Mouse (Mus musculus) layer of hippocampus, adult 11-12 months (tissue): ENCODE data around the gene Atxn1.

Experiments
- DNase-seq: peaks from one replicate; pipeline ENCODE4 v3.0.0; 2022; ENCODE audit warnings: low spot score

Gene Atxn1

DNA sequence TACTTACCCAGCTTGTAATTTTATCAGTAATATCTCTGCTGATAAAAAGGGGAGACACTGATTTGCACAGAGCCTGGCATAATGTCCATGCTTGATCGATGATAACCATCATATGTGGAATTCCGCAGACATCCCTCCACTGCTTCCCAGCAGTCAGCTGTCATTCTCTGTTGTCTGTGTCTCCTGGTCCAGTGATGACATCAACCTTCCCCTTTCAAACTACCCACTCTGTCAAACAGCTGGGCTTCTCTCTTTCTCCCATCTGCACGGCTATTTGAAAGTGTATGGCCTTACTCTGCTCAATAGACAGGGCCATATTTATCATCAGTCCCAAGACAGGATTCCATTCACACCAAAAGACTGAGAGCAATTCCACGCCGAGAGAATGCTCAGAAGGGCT, 387.4 kb downstream of the Atxn1 start:
- DNase-seq = no peak

DNA sequence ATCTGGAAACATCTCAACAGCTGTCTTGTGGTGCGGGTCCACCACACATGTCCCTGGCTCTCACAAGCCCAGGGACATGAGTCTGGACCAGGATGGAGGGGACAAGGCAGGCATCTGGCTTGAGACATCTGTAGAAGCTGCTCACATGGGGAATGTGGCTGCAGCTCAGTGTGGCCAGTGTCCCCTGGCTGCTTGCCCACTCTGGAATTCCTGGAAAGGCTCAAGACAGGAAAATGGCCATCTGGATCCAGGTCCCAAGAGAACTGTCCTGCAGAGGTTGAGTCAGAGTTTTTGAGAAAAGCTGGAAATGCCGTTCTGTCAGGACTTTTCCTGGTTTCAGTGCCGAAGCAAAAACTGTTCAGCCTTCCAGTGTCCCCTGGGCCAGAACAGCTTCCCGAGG, 388.6 kb downstream of the Atxn1 start:
- no peak for DNase-seq

DNA sequence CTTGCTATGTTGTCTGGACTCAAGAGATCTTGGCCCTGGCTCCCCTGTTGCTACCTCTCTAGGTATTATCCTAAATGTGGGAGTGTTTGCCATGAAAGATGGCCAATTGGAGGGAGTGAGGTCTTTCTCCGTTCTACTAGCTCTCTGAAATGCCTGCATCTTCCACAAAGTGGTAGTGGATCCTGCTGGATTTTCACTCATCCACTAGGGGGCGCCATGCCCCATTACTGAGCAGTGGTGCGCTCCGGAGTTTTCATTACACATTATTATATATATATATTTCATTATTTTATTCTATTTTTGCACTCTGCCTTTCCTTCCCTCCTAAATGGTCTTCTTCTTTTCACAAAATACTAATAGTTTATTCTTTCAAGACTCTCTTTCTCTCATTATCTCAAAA, 392.0 kb downstream of the Atxn1 start:
- peak; percentile 59 for DNase-seq

DNA sequence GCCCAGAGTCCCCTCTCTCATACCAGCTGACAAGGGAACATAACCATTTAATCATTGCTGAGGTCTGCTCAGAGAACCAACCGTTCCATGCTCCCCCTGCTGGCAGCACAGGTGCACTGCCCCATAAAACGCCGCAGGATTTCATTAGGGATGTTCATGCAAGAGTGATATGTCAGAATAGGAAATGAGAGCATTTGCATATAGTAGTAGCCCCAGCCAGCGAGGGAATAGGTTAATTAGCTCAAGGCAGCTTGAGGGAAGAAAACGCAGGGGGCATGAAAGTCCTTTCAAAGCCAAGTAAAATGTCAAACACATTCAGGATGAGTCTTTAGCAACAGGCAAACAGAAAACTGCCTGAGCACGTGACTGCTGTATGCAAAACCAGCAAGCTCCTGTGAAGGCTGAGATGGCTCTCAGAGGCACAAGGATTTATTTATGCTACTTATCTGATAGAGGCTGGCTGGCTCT, 393.0 kb downstream of the Atxn1 start:
- peak; percentile 90 for DNase-seq

DNA sequence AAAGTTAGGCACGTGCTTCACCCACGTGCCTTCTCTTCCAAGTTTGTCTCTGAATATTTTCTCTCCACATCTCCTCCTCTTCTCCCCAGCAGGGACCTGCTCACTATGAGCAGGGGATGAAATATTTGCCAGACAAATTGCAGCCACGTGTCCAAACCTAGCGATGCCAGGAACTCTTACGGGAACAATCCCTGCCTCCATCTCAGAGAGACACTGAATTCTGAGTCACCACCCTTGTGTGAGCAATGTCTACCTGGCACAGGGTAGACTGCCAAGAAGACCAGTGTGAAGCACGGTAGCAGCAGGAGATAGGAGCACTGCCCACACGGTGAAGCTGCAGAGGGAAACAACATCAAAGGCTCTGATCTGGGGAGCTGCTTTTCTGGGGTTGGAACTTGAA, 394.9 kb downstream of the Atxn1 start:
- DNase-seq = no peak

DNA sequence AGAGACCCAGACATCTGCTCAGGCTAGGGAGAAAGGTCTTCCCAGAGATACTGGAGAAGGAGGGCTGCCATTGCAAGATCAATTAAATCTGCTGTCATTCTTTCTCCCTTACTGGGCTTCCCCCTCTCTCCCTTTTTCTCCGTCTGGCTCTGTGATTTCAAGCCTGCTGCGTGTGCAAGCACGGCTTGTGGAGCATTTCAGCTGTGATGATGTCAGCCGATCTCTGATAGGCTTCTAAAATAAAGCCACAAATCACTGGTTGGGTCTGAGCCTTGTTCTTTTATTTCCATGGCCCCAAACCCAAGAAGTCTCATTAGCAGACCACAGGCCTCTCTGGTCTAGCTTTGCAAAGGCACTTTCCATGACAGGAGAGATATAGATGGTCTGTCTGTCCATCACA, 399.9 kb downstream of the Atxn1 start:
- DNase-seq = no peak

DNA sequence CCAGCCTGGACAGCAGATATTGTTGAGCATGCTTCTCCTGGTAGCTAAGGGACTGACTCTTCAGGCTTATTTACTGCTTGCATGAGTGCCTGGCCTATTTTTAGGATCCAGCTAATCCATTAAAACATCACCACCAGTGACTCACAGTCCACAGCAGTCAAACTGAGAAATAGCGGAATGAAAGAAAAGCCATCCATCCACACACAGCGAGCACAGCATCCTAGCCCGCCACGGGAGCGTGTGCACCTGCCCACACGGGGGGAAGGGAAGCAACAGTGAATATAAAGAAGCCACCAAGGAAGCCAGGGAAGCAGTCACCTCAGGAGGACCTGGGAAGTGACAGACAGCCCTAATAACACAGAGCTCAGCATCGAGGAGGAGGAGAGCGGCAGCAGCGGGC, 402.8 kb downstream of the Atxn1 start:
- DNase-seq = no peak

DNA sequence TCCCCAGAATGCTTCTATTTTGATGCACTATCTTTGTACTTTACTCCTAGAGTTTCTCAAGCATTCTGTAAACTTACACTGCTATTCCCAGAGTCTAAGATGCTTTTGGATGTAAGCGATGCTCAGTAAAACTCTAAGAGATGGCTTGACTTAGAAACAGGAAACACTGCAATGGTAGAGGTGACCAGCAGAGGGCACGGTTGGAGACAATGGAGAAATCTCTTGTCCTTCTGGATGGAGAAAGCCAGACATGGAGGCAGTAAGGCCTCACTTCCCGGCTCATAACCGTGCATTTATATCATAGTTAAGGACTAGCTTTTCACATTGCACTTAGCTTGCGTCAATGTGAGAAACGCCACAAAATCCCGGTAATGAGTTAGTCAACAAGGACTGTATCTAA, 404.3 kb downstream of the Atxn1 start:
- DNase-seq = no peak

DNA sequence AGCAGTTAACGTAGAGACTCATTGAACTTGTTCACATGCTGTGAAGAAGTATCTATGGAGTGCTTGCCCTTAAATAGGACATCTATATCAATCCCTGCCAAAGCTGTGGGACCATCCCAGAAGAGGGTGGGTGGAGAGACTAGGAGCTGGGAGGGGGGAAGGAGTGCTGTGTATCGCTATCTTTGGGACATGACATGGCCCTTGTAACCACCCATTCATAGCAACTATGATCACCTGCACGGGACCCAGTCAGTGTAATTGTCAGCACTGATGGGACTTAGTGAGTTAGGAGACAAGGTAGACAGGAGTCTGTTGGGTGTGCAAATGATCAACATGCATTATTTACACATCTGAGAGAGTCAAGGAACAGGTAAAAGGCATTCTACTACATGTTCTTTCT, 405.6 kb downstream of the Atxn1 start:
- DNase-seq = no peak

DNA sequence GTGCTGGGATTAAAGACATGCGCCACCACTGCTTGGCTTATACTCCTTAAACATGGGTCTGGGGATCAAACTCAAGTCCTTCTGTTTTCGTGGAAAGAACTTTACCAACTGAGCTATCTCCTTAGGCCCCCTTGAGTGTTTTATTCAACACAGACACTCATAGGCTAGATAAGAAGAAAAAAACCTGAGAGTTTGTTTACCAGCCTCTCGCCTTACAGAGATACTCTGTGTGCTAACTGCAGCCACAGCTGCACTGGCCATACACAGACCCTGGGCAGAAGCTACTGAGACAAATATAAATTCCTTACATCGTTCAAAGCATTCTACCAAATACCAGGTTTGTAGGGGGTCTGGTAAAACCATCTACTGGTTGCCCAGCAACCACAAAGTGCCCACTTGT, 406.4 kb downstream of the Atxn1 start:
- no peak for DNase-seq

DNA sequence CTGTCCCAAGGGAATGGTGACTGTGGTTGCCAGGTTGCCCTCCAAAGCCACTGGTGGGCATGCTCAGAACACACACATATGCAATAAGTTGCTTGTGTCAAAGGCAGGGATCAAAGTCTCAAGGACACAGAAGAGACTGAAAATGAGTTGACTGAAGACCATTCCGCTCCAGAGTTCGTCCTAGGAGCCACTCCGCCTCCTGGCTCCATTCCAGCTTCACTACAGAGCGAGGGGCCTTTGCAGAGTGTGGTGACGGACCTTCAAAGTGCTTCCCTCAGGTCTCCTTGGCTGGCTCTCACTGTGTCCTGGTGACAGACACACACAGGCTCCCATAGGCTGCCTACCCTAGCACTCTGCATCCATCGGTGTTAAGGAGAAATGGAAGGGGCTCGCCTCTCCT, 411.1 kb downstream of the Atxn1 start:
- no peak for DNase-seq

DNA sequence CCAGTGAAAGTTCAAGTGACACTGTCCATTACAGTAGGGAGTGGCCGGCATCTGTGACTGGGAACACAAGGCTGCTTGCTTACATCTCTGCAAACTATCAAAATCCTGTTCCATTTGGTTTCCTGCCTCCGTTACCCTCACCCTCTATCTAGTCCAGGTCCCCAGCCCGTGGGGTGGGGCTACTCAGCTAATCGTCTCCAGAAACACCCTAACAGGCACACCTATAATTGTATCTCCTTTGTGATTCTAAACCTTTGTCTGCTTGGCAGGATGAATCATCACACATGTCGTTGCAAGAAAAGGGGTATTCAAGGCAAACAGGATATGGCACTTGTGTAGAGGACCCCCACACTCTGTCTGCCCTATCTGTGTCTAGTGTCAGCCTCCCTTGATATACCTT, 417.3 kb downstream of the Atxn1 start:
- no peak for DNase-seq

DNA sequence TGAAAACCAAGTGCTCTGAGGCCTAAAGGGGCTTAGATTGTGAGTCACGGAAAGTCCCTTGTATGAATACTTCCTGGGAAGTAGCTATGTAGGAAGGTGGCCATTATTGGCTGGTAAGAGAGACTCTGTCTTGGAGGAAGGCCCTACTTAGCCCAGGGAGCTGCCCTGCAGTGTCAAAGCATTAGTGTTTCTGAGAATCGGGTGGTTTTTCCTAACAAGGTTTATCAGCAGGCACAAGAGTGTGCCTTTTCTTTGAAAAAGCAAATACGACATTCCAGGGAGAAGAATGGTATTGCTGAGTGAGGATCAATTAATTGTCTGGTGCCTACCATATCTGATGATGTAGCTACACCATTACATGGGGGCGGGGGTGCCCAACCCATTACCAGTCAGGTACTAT, 417.9 kb downstream of the Atxn1 start:
- DNase-seq = no peak

DNA sequence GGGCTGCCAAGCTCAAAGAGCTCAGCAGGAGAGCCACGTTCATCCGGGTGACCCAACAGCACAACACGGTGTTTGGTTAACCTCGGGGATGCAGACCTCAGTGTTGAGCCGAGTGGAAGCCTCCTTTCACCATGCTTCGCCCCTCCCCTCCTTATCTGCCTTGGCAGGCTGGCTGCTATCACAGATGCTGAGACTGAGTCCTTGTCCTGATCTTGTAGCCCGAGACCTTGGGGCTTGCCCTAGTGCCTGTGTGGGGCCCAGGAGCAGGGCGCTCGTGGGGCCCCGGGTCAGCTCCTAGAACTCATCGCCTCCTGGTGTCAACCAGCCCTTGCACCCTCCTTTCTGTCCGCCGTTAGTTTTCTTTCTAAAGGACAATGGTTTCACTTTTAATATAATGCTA, 418.8 kb downstream of the Atxn1 start:
- no peak for DNase-seq

DNA sequence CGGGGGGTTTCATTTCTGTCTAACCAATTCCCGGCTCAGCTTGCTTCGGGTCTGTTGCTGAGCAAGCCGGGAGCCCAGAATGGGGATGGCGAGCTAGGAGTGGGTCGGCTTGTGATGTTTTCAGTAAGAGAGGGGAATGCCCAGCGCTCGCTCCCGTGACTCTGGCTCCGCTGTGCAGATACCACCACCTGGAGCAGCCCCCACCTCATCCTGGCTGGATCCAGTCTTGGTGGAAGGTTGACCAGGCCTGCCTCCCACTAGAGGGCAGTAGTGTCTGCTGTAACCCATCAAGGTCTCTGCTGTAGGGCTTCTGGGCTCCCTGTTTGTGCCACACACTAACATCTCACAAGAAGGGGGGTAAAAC, 425.6 kb downstream of the Atxn1 start:
- peak; percentile 85 for DNase-seq

DNA sequence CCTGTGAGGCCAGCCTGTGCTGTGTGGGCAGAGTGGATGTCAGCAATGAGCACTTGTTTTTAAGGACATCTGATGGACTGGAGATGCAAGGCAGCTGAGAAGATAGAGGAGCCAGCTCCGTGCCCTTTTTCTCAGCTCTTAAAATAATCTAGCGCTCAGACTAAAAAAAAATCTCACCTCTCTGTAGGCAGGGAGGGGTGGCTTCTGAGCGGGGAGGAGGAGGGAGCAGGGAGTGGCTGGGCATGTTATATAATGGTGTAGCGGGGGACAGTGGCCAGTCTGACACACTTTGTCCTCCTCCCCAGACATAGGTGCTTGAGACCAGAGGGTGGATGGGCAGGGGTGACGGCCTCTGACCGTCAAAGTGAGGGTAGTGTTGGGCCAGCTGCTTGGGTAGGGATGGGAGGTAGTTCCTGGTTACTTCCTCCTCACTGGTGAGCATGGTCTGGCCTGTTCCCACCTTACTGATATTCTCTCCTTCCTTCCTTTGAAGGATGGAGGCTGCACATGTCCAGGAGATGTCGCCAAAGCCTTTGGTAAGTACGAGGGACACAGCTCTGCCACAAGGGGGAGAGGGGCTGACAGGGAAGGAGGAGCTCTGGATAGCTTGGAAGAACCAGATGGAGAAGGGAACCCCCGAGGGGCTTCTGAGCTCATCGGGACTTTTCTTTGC, 426.1 kb downstream of the Atxn1 start:
- DNase-seq = peak; percentile 73

DNA sequence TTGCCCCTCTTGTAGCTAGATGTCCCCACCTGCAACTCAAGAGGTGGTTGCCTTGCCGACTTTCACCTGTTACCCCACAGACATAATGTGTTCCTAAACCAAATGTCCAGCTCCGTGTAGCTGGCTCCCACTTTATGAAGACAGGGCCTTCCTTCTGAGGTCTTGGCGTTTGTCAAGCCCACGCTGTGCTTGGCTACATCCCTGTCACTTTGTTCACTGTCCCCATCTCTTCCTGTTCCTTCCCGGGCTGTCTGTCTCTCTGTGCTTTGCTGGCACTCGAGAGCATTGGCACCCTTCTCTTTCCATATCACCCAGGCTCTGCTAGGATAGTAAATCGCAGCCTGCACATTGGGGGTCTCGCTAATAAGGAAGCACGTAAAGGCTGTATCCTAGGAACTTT, 426.7 kb downstream of the Atxn1 start:
- no peak for DNase-seq

DNA sequence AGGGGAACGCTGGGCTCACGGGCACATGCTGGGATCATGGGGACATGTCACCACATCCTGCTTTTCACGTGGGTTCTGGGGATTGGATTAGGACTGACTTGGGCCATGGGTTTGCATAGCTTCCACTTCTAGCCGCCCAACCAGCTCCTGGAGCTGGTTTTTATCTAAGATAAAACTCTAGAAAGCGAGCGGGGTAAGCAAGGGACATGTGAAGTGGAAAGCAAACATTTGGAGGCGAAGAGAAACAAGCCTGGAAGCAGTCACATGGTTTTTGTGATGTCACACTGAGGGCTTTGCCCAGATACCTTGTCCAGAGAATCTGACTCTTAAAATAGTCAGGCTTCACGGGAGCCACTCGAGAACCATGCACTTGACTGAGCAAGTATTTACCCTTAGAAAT, 427.7 kb downstream of the Atxn1 start:
- no peak for DNase-seq

DNA sequence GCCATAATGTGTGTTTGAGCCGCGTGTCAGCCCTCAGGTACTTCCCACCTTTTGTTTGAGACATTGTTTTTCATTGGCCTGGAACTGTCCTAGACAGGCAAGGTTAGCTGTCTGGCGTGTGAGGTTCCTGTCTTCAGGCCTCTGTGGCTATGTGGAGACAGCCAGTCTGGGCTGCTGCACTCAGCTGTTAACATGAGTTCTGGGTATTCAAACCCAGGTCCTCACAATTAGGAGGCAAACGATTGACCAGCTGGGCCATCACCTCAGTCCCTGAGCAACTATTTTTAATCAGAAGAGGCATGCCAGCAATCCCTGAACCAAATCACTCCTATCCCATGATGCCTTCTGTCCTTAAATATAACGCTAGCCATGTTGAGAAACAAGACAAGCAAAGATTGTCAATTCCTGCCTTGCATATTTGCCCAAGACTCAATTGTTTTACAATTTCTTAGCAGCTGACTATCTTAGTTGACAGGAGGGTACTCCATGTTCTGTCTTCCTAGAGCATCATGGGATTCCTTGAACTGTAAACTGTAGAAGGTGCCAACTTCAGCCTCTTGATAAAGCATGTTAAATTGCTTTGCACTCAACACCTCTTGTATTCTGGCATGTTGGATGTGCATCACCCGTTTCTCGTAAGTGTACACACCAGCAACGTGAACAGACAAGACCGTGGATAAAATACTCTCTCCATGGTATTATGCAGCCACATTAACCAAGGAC, 428.9 kb downstream of the Atxn1 start:
- DNase-seq = no peak

DNA sequence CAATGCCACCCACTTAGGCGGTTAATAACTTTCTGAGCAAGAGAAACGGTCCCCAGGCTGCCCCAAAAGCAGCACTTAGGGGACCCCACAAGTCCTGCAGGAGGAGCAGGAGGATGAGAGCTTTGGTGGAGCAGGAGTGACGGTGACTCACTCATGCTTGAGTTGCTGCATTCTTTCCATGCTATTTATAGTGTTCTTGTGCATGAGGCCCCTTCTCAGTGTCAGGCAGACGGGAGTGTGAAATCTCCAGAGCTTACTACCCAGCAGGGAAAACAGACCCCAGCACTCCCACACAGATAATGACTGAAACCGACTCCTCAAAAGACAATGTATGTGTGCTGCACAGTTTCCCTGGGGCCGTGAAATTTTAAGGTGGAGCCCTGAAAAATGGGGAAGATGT, 434.1 kb downstream of the Atxn1 start:
- DNase-seq = no peak

DNA sequence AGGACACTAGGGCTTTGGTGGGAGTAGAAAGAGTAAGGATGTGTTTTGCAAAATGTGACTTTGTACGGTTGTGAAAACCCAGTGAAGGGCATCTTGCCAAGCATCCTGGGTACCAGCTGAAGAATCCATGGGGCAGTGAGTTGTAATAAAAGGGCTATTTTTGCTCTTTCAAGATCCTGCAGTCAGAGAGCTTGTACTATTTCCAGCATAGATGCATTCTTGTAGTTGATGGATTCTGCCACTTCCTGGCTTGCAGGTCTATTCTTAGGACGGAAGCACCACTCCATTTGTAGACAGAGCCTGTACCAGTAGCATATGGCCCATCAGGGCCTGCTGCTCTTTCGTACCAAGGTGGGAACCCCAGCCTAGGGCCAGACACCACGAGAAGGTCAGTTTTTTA, 436.0 kb downstream of the Atxn1 start:
- no peak for DNase-seq

DNA sequence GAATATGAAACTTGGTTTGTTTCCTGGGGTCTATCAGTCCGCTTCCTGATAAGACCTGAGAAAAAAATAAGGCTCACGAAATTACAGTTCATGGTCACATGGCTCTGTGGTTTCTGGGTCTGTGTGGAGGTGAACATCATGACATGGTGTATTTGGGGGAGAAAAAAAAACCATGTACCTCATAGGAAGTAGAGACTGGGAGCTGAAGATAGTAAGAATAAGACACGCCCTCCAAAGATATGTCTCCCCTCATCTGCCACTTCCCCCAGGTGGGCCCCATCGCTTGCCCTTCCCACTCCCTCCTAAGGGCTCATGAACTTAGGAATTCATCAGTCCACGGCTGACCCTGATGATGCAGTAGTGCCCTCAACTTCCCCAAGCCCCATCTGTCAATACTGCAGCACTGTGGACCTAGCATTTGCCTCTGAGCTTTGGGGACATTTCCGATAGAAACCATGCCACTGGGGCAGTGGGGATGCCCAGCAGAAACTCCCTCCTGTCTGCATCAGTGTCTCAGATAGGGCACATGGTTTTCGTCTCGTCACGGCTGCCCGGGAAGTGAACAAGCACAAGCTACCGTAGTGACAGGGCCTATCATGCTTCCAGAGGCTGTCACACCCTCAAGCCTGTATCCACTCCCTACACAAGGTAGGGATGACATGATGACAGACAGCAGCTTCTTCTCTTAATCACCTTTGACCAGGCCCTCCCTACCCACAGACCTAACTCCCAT, 437.4 kb downstream of the Atxn1 start:
- no peak for DNase-seq

DNA sequence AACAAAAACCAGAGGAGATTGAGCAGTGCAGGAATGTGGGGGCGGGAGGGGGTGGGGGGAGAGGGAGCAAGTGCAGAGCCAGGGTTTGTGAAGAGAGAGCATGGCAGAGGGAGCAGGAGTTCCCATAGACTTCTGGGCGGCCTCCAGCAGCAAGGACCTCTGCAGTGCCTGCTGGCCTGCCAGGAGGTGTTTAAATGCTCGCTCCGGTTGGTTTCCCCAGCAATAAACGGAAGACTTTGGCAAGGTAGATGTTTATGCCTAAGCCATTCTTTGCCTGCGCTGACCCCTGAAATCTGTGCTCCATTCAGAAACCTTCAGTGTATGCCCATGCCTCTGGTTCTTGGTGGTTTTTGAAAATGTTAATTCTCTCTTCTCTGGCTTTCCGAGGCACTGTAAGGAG, 438.6 kb downstream of the Atxn1 start:
- no peak for DNase-seq
